Mouse (Mus musculus) heart, embryonic 11.5 days (tissue): Measurements from ENCODE around the gene BC048403. TPM values are rescaled to one million over a fixed set of nuclear protein-coding genes. Genes with fewer than 3 reads are reported as not detected.

ENCODE experiments used
- ATAC-seq: fragments of 200-750 bp; cut with Nextera tagmentation; replicated peaks from 2 replicates; pipeline ENCODE4 v1.8.0; 2017; ENCODE audit warnings: moderate library complexity; ENCODE audit not compliant: insufficient number of reproducible peaks, low FRiP score, low TSS enrichment
- H3K27ac ChIP-seq: fragments of 300-500 bp; sonication (generic); 2 replicates; pipeline ENCODE4 v1.5.1; 2014; ENCODE audit warnings: mild to moderate bottlenecking, low read depth, low read length
- H3K27me3 ChIP-seq: fragments of 300-500 bp; sonication (generic); 2 replicates; pipeline ENCODE4 v1.6.1; 2014; ENCODE audit warnings: mild to moderate bottlenecking, low read length, mixed read lengths; ENCODE audit not compliant: control insufficient read depth, insufficient read depth
- H3K36me3 ChIP-seq: fragments of 300-500 bp; sonication (generic); 2 replicates; pipeline ENCODE4 v1.6.1; 2014; ENCODE audit warnings: mild to moderate bottlenecking, low read length, moderate library complexity, mixed read lengths; ENCODE audit not compliant: control insufficient read depth, insufficient read depth
- H3K4me1 ChIP-seq: fragments of 300-500 bp; sonication (generic); 2 replicates; pipeline ENCODE4 v1.6.1; 2014; ENCODE audit warnings: low read length; ENCODE audit not compliant: control insufficient read depth, insufficient read depth
- H3K4me2 ChIP-seq: fragments of 300-500 bp; sonication (generic); 2 replicates; pipeline ENCODE4 v1.6.1; 2014; ENCODE audit warnings: mild to moderate bottlenecking, moderate library complexity
- H3K4me3 ChIP-seq: fragments of 300-500 bp; sonication (generic); 2 replicates; pipeline ENCODE4 v1.5.1; 2014; ENCODE audit warnings: low read depth, low read length
- H3K9ac ChIP-seq: fragments of 300-500 bp; sonication (generic); 2 replicates; pipeline ENCODE4 v1.6.1; 2014; ENCODE audit warnings: mild to moderate bottlenecking, low read depth, low read length, moderate library complexity
- H3K9me3 ChIP-seq: fragments of 300-500 bp; sonication (generic); replicated peaks from 2 replicates; pipeline ENCODE4 v1.6.1; 2016; ENCODE audit warnings: low read length; ENCODE audit not compliant: control insufficient read depth
- WGBS: fragments of 180-500 bp; shearing (Covaris S2); extraction: QIAGEN DNeasy Blood & Tissue Kit; methylation state at CpG from one replicate; pipeline ENCODE4 v1.1.7; 2014; ENCODE audit not compliant: insufficient replicate concordance; 5-methylcytosine and 5-hydroxymethylcytosine counted together
- polyA plus RNA-seq: library from polyadenylated mRNA; unstranded; fragments of >200 nt; fragmentation: Nextera tagmentation; extraction: Ambion mirVana; gene quantifications from 2 replicates; pipeline ENCODE4 v1.2.1, GENCODE M21; 2014

The BC048403 gene
- polyA plus RNA-seq, 1 experiment from 2014 or later, result 2.7 TPM

DNA sequence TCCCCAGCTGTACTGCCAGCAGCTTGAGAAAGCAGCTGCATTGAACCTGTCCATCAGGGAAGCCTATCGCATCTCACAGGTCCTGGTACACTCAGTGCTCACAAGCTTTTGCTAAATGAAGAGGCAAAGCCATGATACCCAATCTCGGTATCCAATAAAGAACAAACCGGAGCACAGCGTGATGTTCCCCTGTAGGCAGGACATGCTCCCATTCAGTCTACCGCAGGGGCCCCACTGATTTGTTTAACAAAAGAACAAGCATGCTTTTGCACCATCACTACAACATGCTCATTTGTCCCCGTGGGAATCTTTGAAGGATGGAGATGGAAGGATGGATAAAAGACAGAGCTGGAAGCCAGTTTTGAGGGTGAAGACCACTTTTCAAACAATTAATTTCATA, 50.3 kb downstream of the BC048403 start:
- no peak overlapping the region for H3K9ac ChIP-seq
- H3K36me3 ChIP-seq, result no peaks in the 10 kb centered on the region
- 77% methylated on average over 6 of the region's 6 CpGs for WGBS
- no peaks in the 10 kb centered on the region for H3K9me3 ChIP-seq
- no peak overlapping the region for H3K4me3 ChIP-seq
- no peak overlapping the region for H3K4me2 ChIP-seq
- no peak overlapping the region for H3K27ac ChIP-seq
- H3K4me1 ChIP-seq, result no peaks in the 10 kb centered on the region
- no peaks in the 10 kb centered on the region for H3K27me3 ChIP-seq
- ATAC-seq, result no peak

DNA sequence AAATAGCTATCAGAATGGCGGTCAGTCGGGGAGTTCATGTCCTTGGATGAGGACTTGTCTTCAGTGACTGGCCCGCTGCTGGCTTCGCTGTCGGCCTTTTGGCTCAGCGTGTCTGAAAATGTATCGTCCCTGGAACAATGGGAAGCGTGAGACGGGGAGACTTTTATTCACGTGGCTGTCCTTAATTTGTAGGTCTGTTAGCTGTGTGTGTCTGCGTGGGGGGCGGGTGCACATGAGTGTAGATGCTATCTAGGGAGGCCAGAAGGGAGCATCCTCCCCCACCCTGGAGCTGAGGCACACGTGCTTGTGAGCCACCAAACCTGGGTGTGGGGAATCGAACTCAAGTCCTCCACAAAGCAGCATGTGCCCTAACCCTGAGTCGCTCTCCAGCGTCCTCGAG, 52.9 kb downstream of the BC048403 start:
- Histone ChIP-seq H3K4me3 (no peak overlapping the region), H3K4me1 (no peaks in the 10 kb centered on the region), H3K36me3 (no peaks in the 10 kb centered on the region), H3K27me3 (no peaks in the 10 kb centered on the region), H3K9me3 (no peaks in the 10 kb centered on the region), H3K9ac (no peak overlapping the region), H3K4me2 (no peak overlapping the region), H3K27ac (no peak overlapping the region)
- ATAC-seq, result no peak
- WGBS, result 89% methylated on average over 17 of the region's 17 CpGs

DNA sequence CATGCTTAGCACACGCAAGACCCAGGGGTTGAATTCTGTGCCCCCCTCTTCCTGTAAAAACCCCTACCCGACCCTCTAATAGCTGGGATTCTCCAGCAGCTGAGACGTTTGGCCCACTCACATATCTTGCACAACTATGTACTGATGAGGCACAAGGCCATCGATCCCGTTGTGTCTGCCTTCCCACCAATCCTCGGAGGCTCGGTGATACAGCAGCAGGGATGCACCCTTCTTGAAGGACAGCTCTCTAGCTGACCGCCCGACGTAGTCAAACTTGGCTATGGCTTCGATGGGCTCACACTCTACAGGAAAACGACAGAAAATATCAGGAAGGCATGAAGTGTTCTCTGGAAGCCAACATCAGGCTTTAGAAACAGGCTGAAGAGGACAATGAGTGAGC, 54.7 kb downstream of the BC048403 start:
- H3K9me3 ChIP-seq, result no peaks in the 10 kb centered on the region
- H3K4me3 ChIP-seq, result no peak overlapping the region
- ATAC-seq, result no peak
- H3K36me3 ChIP-seq, result no peaks in the 10 kb centered on the region
- H3K9ac ChIP-seq, result no peak overlapping the region
- H3K27me3 ChIP-seq, result no peaks in the 10 kb centered on the region
- no peaks in the 10 kb centered on the region for H3K4me1 ChIP-seq
- no peak overlapping the region for H3K27ac ChIP-seq
- 87% methylated on average over 12 of the region's 12 CpGs for WGBS
- H3K4me2 ChIP-seq, result no peak overlapping the region

DNA sequence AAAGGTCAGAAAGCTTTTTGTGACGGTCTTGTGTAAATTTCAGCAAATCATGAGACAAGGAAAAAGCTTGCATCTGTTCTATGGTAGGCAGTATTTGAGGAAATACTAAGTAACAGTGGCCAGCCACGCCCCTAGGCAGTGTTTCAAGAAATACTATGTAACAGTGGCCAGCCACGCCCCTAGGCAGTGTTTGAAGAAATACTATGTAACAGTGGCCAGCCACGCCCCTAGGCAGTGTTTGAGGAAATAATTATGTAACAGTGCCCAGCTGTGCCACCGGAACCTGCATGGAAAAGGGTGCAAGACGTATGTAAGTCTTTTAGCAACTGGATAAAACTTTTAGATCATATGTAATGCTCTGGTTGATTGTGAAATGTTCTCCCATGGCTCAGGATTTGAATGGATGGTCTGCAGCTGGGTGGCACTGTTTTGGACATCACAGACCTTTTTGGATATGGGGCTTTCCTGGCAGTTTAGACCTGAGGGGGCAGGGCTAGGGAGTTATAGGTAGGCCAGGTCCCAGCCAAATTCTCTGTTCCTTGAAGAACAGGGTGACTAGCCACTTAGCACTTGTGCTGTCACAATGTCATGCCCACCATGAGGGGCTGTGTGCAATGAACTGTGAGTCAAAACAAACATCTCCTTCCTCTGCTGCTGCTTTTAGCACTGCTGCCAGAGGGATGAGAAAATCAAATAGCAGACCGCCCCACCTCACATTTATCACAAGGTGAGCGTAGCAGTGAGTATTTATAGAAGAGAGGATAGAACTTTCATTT, 56.5 kb downstream of the BC048403 start:
- no peak for ATAC-seq
- H3K4me1 ChIP-seq, result no peaks in the 10 kb centered on the region
- no peaks in the 10 kb centered on the region for H3K27me3 ChIP-seq
- H3K27ac ChIP-seq, result no peak overlapping the region
- no peak overlapping the region for H3K4me3 ChIP-seq
- H3K9me3 ChIP-seq, result no peaks in the 10 kb centered on the region
- no peak overlapping the region for H3K4me2 ChIP-seq
- WGBS, result 75% methylated on average over 8 of the region's 8 CpGs
- no peaks in the 10 kb centered on the region for H3K36me3 ChIP-seq
- H3K9ac ChIP-seq, result no peak overlapping the region

DNA sequence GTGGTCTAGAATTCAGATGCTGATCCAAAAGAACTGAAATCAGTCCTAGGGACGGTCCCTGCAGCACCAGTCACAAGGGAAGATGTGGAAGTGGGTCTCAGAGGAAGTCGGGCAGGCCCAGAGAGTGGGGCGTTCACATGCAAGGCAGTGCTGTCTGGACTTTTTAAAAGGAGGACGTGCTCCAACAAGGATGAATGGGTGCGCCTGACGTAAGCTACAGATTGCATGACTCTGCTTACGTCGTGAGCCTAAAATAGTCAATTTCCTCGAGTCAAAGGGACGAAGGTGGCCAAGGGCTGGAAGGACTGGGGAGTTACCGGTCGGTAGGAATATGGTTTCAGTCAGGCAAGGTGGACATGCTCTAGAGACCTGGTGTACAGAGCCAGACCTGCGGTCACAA, 60.3 kb downstream of the BC048403 start:
- ATAC-seq, result no peak
- Histone ChIP-seq H3K4me2 (no peak overlapping the region), H3K27ac (no peak overlapping the region), H3K9ac (no peak overlapping the region), H3K27me3 (no peaks in the 10 kb centered on the region), H3K36me3 (peaks cover 3% of the 10 kb centered on the region; the same call in 1 of the 2 replicates), H3K4me3 (no peak overlapping the region), H3K9me3 (no peaks in the 10 kb centered on the region), H3K4me1 (no peaks in the 10 kb centered on the region)
- 88% methylated on average over 13 of the region's 13 CpGs for WGBS

Other genes starting within 250 kb of the BC048403 start
- 22.7 and 27.4 TPM in 2 replicates for gene Tbk1, start 153.2 kb upstream of the BC048403 start, polyA plus RNA-seq
- 35.3 and 44.8 TPM in 2 replicates for gene Xpot, start 113.6 kb upstream of the BC048403 start, polyA plus RNA-seq
- not detected in 2 replicates for gene D930020B18Rik, start 98.3 kb upstream of the BC048403 start, polyA plus RNA-seq